Mouse (Mus musculus) embryonic facial prominence, embryonic 14.5 days (tissue): Measurements from ENCODE around the gene Saa2. TPM values are rescaled to one million over a fixed set of nuclear protein-coding genes. Genes with fewer than 3 reads are reported as not detected.
"Not testable (repeated sequence)": the region's sequence is repeated elsewhere in the genome, so short reads cannot be mapped to it uniquely, and the experiment has no call there.

ENCODE experiments used
- ATAC-seq: fragments of 200-750 bp; cut with Nextera tagmentation; 2 replicates; pipeline ENCODE4 v1.8.0; 2017; ENCODE audit warnings: low read depth, moderate number of reproducible peaks, moderate TSS enrichment
- DNase-seq: peaks from one replicate; pipeline ENCODE4 v3.0.0-alpha.2; 2015; ENCODE audit warnings: low spot score
- H3K27ac ChIP-seq: fragments of 300-500 bp; sonication (generic); replicated peaks from 2 replicates; pipeline ENCODE4 v1.5.1; 2014; ENCODE audit warnings: low read depth, mild to moderate bottlenecking, low read length, moderate library complexity
- H3K27me3 ChIP-seq: fragments of 300-500 bp; sonication (generic); replicated peaks from 2 replicates; pipeline ENCODE4 v1.6.1; 2014; ENCODE audit warnings: low read length; ENCODE audit not compliant: control insufficient read depth, insufficient read depth
- H3K36me3 ChIP-seq: fragments of 300-500 bp; sonication (generic); 2 replicates; pipeline ENCODE4 v1.6.1; 2014; ENCODE audit warnings: low read length, mixed read lengths; ENCODE audit not compliant: control insufficient read depth, insufficient read depth
- H3K4me1 ChIP-seq: fragments of 300-500 bp; sonication (generic); 2 replicates; pipeline ENCODE4 v1.6.1; 2014; ENCODE audit warnings: antibody characterized with exemption, low read length; ENCODE audit not compliant: control insufficient read depth, insufficient read depth
- H3K4me2 ChIP-seq: fragments of 300-500 bp; sonication (generic); 2 replicates; pipeline ENCODE4 v1.6.1; 2014; ENCODE audit warnings: low read depth, mild to moderate bottlenecking, low read length, moderate library complexity, mixed read lengths
- H3K4me3 ChIP-seq: fragments of 300-500 bp; sonication (generic); 2 replicates; pipeline ENCODE4 v1.5.1; 2014; ENCODE audit warnings: low read depth, mild to moderate bottlenecking, low read length
- H3K9ac ChIP-seq: fragments of 300-500 bp; sonication (generic); 2 replicates; pipeline ENCODE4 v1.6.1; 2014; ENCODE audit warnings: low read depth, mild to moderate bottlenecking, low read length, moderate library complexity, mixed read lengths
- H3K9me3 ChIP-seq: fragments of 300-500 bp; sonication (generic); 2 replicates; pipeline ENCODE4 v1.6.1; 2016; ENCODE audit warnings: low read length; ENCODE audit not compliant: control insufficient read depth
- WGBS: fragments of 180-500 bp; shearing (Covaris S2); extraction: QIAGEN DNeasy Blood & Tissue Kit; methylation state at CpG from one replicate; pipeline ENCODE4 v1.1.7; 2014; 5-methylcytosine and 5-hydroxymethylcytosine counted together
- polyA plus RNA-seq: library from polyadenylated mRNA; unstranded; fragments of >200 nt; fragmentation: Nextera tagmentation; extraction: Ambion mirVana; gene quantifications from 2 replicates; pipeline ENCODE4 v1.2.1, GENCODE M21; 2014

Saa2 gene
- polyA plus RNA-seq, 1 experiment from 2014 or later: not detected

DNA sequence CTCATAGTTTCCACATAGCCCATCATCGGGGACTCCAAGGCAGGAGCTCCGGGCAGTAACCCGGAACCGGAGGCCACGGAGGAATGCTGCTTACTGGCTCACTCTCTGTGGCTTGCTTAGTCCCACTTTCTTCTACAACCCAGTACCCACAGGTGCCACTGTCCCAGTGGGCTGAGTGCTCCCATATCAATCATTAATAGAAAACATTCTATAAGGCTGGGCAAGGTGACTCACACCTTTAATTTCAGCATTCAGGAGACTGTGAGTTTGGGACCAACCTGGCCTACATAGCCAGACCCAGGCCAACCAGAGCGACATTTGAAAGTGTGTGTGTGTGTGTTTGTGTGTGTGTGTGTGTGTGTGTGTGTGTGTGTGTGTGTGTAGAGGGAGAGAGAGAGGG, 28.2 kb upstream of the Saa2 start:
- WGBS: 93% methylated on average over 6 of the region's 6 CpGs
- no peak for ATAC-seq
- Histone ChIP-seq H3K4me1 (no peaks in the 10 kb centered on the region), H3K9ac (no peak overlapping the region), H3K4me3 (no peak overlapping the region), H3K36me3 (no peaks in the 10 kb centered on the region), H3K4me2 (no peak overlapping the region), H3K27ac (no peak overlapping the region), H3K9me3 (no peaks in the 10 kb centered on the region), H3K27me3 (no peaks in the 10 kb centered on the region)
- no peak for DNase-seq

DNA sequence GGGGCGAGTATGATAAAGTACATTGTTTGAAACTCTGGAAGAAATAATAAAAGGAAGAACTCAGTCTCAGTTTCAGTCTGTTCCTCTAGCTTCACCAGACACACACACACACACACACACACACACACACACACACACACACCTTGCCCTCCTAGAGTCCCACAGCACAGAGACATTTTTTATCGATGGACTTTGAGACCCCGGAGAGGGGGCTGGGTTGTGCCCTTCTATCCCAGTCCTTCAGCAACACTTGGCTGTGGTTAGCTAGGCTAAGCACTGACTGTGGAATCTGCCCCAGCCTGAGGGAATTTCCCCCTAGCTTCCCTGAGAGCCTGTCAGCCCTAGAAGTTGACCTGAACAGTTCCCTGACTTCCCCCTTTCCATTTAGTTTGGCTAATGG, 27.7 kb upstream of the Saa2 start:
- no peak overlapping the region for H3K27ac ChIP-seq
- no peak overlapping the region for H3K9ac ChIP-seq
- no peak overlapping the region for H3K4me3 ChIP-seq
- no peaks in the 10 kb centered on the region for H3K27me3 ChIP-seq
- no peak for ATAC-seq
- 82% methylated on average over 3 of the region's 3 CpGs for WGBS
- DNase-seq: no peak
- no peaks in the 10 kb centered on the region for H3K9me3 ChIP-seq
- H3K4me1 ChIP-seq: no peaks in the 10 kb centered on the region
- H3K4me2 ChIP-seq: no peak overlapping the region
- no peaks in the 10 kb centered on the region for H3K36me3 ChIP-seq

DNA sequence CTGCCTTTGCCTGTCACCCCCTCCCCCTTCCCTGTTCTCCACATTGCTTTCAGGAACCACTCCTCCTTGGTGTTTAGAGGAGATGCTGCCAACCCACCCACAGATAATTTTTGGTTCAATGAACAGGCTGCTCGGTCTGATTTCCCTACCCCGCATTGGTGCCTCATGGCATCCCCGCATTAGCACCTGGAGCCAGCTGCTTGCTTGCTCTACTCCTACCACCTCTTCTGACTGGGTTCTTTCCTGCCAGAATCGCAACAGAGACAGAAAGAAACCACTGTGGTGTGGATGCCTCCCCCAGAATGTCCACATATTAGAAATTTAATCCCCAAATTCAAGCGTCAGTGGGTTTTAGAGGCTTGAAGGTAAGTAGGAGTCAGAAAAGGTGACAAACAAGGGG, 27.2 kb upstream of the Saa2 start:
- DNase-seq (no peak), ATAC-seq (no peak)
- Histone ChIP-seq H3K4me1 (no peaks in the 10 kb centered on the region), H3K27ac (no peak overlapping the region), H3K36me3 (no peaks in the 10 kb centered on the region), H3K27me3 (no peaks in the 10 kb centered on the region), H3K4me3 (no peak overlapping the region), H3K9ac (no peak overlapping the region), H3K4me2 (no peak overlapping the region), H3K9me3 (no peaks in the 10 kb centered on the region)
- 73% methylated on average over 5 of the region's 5 CpGs for WGBS

DNA sequence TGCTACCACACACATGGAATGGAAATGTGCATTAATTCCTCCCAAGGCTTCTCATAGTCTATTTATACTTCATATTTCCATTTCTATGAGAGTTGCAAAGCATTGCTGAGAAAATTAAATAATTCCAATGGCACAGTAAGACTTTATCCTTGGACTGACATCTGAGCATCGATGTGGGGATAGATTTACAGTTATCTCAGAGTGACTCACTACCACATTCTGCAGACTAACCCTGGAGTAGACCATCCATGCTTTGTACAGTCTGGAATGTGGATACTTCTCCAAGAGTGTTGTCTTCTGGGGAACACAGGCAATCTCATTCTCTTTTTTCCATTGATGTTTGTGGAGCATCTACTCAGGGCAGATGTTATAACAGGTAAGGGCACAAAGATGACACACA, 24.0 kb upstream of the Saa2 start:
- WGBS: 74% methylated on average over 1 of the region's 1 CpGs
- no peak for ATAC-seq
- DNase-seq: no peak

DNA sequence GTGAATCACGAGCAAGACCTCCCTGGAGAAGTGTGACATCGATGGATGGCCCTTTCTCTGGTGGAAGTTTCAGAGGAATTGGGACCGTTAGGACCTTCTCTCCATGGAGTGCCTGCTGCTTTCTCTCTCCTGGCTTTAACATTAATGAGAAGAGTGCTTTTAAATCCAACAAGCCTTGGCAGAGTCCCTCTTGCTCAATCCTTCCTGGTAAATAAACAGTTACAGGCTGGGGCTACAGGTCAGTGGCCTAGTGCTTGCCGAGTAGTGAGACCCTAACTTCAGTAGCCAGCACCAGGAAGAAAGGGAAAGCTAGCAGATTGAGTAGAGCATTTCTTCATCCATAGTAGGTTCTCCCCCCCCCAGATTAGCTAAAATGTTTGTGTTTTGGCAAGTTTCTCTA, 19.1 kb upstream of the Saa2 start, which contains the start of gene Saa4:
Gene Saa4, minus strand, starts transcription at position 146 of the 400 bp plus-strand sequence.
- no peak for ATAC-seq
- H3K36me3 ChIP-seq: no peaks in the 10 kb centered on the region
- 80% methylated on average over 4 of the region's 4 CpGs for WGBS

More for the DNA sequence above, 24.0 kb upstream of the Saa2 start:
- Histone ChIP-seq H3K27ac (no peak overlapping the region), H3K4me3 (no peak overlapping the region), H3K9ac (no peak overlapping the region), H3K4me2 (no peak overlapping the region), H3K27me3 (no peaks in the 10 kb centered on the region), H3K9me3 (no peaks in the 10 kb centered on the region), H3K4me1 (no peaks in the 10 kb centered on the region), H3K36me3 (no peaks in the 10 kb centered on the region)

DNA sequence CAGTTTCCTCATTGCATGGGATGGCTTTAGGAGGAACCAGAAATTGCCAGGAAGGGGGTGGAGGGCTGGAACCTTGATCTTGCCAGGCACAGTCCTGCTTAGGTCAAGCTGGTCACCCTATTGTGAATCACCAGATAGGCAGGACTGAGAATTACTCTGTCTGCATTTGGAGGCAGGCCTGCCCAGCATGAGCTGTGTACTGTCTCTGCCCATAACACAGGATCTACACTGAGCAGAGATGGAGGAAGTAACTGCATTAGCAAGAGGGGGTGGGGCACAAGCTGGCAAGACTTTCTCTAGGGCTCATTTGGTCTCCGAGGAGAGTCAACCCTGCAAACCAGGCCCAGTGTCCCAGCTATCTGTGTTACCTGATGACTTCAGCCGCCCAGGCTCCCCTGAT, 16.6 kb upstream of the Saa2 start:
- Histone ChIP-seq H3K9me3 (no peaks in the 10 kb centered on the region), H3K4me3 (no peak overlapping the region), H3K27me3 (no peaks in the 10 kb centered on the region), H3K4me1 (no peaks in the 10 kb centered on the region), H3K27ac (no peak overlapping the region), H3K4me2 (no peak overlapping the region), H3K9ac (no peak overlapping the region), H3K36me3 (no peaks in the 10 kb centered on the region)
- DNase-seq (no peak), ATAC-seq (no peak)
- WGBS: 76% methylated on average over 2 of the region's 2 CpGs

More for the DNA sequence above, 19.1 kb upstream of the Saa2 start, which contains the start of gene Saa4:
- Histone ChIP-seq H3K27ac (no peak within 1 kb of the TSS), H3K9ac (no peak within 1 kb of the TSS), H3K9me3 (no peaks in the 10 kb centered on the region), H3K4me2 (no peak within 1 kb of the TSS), H3K4me1 (no peaks in the 10 kb centered on the region), H3K4me3 (no peak within 1 kb of the TSS), H3K27me3 (no peaks in the 10 kb centered on the region)
- DNase-seq: no peak

DNA sequence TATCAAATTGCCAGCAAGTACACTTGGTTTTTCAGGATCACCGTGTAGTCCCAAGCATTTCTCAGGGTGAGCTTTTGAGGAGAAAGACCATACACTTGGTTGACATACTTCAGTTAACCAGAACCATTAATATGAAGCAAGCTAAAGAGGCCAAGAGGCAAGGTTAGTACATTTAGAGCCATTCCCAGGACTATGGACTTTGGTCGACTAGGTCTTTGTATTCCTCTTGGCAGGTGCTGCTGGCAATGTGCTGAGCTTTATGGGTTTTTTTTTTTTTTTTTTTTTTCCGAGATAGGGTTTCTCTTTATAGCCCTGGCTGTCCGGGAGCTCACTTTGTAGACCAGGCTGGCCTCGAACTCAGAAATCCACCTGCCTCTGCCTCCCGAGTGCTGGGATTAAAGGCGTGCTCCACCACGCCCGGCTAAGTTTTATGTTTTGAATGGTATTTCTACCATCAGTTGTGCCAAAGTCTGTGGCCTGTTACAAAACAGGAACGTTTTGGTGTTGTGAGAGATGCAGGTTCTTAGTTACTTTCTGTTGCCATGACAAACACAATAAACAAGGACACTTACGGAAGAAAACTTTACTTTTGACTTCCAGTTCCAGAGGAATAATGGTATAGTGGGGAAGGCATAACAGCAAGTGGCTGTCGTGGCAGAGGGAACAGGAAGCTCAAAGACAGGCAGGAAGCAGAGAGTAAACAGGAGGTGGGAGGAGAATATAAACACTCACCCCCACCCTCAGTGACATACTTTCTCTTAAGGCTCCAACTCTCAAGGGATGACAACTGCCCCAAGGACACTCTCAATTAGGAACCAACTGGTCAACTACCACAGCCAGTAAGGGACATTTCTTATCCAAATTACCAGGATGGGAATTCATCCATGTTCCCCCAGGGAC, 12.8 kb upstream of the Saa2 start:
- 82% methylated on average over 12 of the region's 12 CpGs for WGBS
- Histone ChIP-seq H3K4me1 (no peaks in the 10 kb centered on the region), H3K36me3 (no peaks in the 10 kb centered on the region), H3K4me3 (no peak overlapping the region), H3K27me3 (no peaks in the 10 kb centered on the region), H3K4me2 (no peak overlapping the region), H3K9ac (no peak overlapping the region), H3K9me3 (no peaks in the 10 kb centered on the region), H3K27ac (no peak overlapping the region)
- DNase-seq (no peak), ATAC-seq (no peak)

DNA sequence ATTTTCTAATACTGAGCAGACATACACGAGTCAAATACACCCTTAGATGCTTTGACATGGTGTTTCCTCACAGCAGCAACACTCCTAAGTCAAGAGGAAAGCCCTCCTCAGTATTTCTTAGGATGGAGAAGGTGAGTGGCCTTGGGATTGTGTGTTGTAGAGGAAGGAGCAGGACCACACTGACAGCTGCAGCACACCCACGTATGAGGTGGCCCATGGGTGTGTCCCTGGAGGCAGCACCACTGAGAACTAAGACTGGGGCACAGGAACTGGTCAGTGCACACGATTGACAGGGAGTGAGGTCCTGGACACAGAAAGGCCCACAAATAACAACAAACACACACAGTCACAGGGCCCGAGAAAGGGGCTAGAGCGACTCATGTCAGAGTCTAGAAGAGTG, 11.5 kb upstream of the Saa2 start:
- 80% methylated on average over 5 of the region's 5 CpGs for WGBS
- H3K27ac ChIP-seq, ATAC-seq: not testable (repeated sequence)

DNA sequence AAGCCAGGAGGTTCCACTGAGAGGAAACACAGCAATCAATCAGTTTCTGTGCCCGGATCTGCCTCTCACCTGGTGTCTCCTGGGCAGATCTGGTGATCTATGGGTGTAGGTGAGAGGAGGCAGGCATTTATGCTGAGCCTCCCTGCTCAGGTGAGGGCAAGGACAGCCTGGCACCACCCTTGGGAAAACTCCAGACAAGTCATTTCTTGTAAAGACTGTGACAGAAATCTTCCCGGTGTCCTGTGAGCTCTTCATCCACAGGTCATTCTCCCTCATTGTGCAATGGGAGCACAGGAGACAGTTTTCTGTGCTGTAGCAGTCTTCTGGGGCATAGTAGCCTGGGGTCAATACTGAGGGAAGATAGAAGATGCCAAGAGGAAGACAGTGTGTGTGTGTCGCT, 8.7 kb upstream of the Saa2 start, which contains the start of gene Saa1:
Gene Saa1, minus strand, starts transcription at position 101 of the 400 bp plus-strand sequence.
- WGBS: 63% methylated on average over 3 of the region's 3 CpGs
- not testable (repeated sequence) for H3K27ac ChIP-seq, ATAC-seq

More for the DNA sequence above, 11.5 kb upstream of the Saa2 start:
- H3K9me3 ChIP-seq, H3K36me3 ChIP-seq, H3K4me2 ChIP-seq, H3K4me3 ChIP-seq, DNase-seq, H3K9ac ChIP-seq, H3K4me1 ChIP-seq, H3K27me3 ChIP-seq: not testable (repeated sequence)

More for the DNA sequence above, 8.7 kb upstream of the Saa2 start, which contains the start of gene Saa1:
- H3K4me3 ChIP-seq, H3K4me2 ChIP-seq, H3K27me3 ChIP-seq, H3K4me1 ChIP-seq, DNase-seq, H3K9ac ChIP-seq, H3K9me3 ChIP-seq, H3K36me3 ChIP-seq: not testable (repeated sequence)
